Mouse (Mus musculus) cerebellum, postnatal 10 days (tissue): ENCODE measurements around the gene Scube1.

Experiments used
- DNase-seq, 2 experiments: peaks; one replicate each; pipeline ENCODE4 v3.0.0; 2021; ENCODE audit warnings: mixed read lengths in 2 of 2

The Scube1 gene

GRCm38 (mm10) chr15:83709889-83710774 lies 14.7 kb downstream of the Scube1 start:
- no peak for DNase-seq

- peak; percentile 85 to 87 for DNase-seq
Measured at GRCm38 (mm10) chr15:83706528-83707199, 18.2 kb downstream of the Scube1 start.

GRCm38 (mm10) chr15:83700593-83700923 lies 24.3 kb downstream of the Scube1 start:
- no peak for DNase-seq

GRCm38 (mm10) chr15:83699834-83700592 lies 24.8 kb downstream of the Scube1 start:
- no peak for DNase-seq

- no peak for DNase-seq
Measured at GRCm38 (mm10) chr15:83699132-83699833, 25.5 kb downstream of the Scube1 start.

- peak; percentile 69 to 72 for DNase-seq
Measured at GRCm38 (mm10) chr15:83696681-83697381, 28.0 kb downstream of the Scube1 start.

- DNase-seq = peak; percentile 51 to 58
Measured at GRCm38 (mm10) chr15:83695159-83695558, 29.7 kb downstream of the Scube1 start.

GRCm38 (mm10) chr15:83691901-83692361 lies 32.9 kb downstream of the Scube1 start:
- peak; percentile 49 to 56 for DNase-seq

GRCm38 (mm10) chr15:83689946-83690345 lies 34.9 kb downstream of the Scube1 start:
- no peak for DNase-seq

- no peak for DNase-seq
Measured at GRCm38 (mm10) chr15:83686601-83687000, 38.2 kb downstream of the Scube1 start.

- DNase-seq = peak; percentile 51 to 61
Measured at GRCm38 (mm10) chr15:83685950-83686349, 38.9 kb downstream of the Scube1 start.

GRCm38 (mm10) chr15:83683051-83683561 lies 41.7 kb downstream of the Scube1 start:
- no peak for DNase-seq

GRCm38 (mm10) chr15:83680300-83680699 lies 44.5 kb downstream of the Scube1 start:
- no peak for DNase-seq

GRCm38 (mm10) chr15:83679729-83680128 lies 45.1 kb downstream of the Scube1 start:
- no peak for DNase-seq

- peak in 1 of 2 experiments; percentile 40 for DNase-seq
Measured at GRCm38 (mm10) chr15:83678606-83679005, 46.2 kb downstream of the Scube1 start.

- peak; percentile 69 to 76 for DNase-seq
Measured at GRCm38 (mm10) chr15:83678089-83678488, 46.7 kb downstream of the Scube1 start.

- no peak for DNase-seq
Measured at GRCm38 (mm10) chr15:83677098-83677497, 47.7 kb downstream of the Scube1 start.

- DNase-seq = no peak
Measured at GRCm38 (mm10) chr15:83676286-83676685, 48.5 kb downstream of the Scube1 start.

- peak; percentile 32 to 40 for DNase-seq
Measured at GRCm38 (mm10) chr15:83673621-83674020, 51.2 kb downstream of the Scube1 start.

GRCm38 (mm10) chr15:83667501-83667900 lies 57.3 kb downstream of the Scube1 start:
- no peak for DNase-seq

- DNase-seq = peak in 1 of 2 experiments; percentile 42
Measured at GRCm38 (mm10) chr15:83666418-83666817, 58.4 kb downstream of the Scube1 start.

- DNase-seq = peak; percentile 75 to 76
Measured at GRCm38 (mm10) chr15:83665993-83666392, 58.8 kb downstream of the Scube1 start.
